In genomic region chr6:115465463-115465862, GRCm38 (mm10) we compare ENCODE assay signal across 26 mouse cellular contexts.
"Had no signal": no experiment of that assay in that cellular context is flagged by ENCODE, and none has a peak within 500 bp of the region (broad histone marks: within the 10 kb centered on the region; RNA-seq: fewer than 3 reads in every experiment).

No protein-coding gene starts in this region.

- DNase-seq: gastrocnemius, adult 2 months; gastrocnemius, postnatal 10 days; gastrocnemius, postnatal 25 days; heart, adult 2 months; heart, postnatal 14 days; heart, postnatal 4 days; kidney, adult 18-20 months; kidney, adult 8-10 months; kidney, postnatal 10 days; kidney, postnatal 25 days; kidney, postnatal 4 days had no signal

- H3K4me2 ChIP-seq: heart, embryonic 11.5 days; heart, embryonic 13.5 days; heart, embryonic 15.5 days; hindbrain, embryonic 12.5 days; hindbrain, embryonic 14.5 days; limb, embryonic 12.5 days; liver, embryonic 11.5 days had no signal

- H3K36me3 ChIP-seq: heart, embryonic 13.5 days; heart, embryonic 15.5 days; hindbrain, embryonic 10.5 days; hindbrain, embryonic 12.5 days; limb, embryonic 10.5 days; limb, embryonic 12.5 days had no signal

- H3K27me3 ChIP-seq: heart, embryonic 13.5 days; heart, embryonic 15.5 days; hindbrain, embryonic 12.5 days; limb, embryonic 12.5 days had no signal

- H3K4me1 ChIP-seq: hindbrain, embryonic 10.5 days; limb, embryonic 10.5 days; limb, embryonic 12.5 days had no signal

- H3K4me3 ChIP-seq: gastrocnemius, adult 2 months; heart, adult 2 months; heart, embryonic 13.5 days; heart, embryonic 15.5 days; hindbrain, embryonic 10.5 days; hindbrain, embryonic 12.5 days; layer of hippocampus, adult 2 months; left cerebral cortex, adult 2 months; limb, embryonic 10.5 days; limb, embryonic 12.5 days had no signal

- ATAC-seq: hindbrain, embryonic 16.5 days; inflammation-experienced regulatory T-cells, adult 6 months; intestine, postnatal 0 days had no signal

- H3K9me3 ChIP-seq: heart, embryonic 13.5 days; heart, embryonic 15.5 days; hindbrain, embryonic 10.5 days; hindbrain, embryonic 12.5 days; limb, embryonic 10.5 days; limb, embryonic 12.5 days had no signal

- H3K27ac ChIP-seq: gastrocnemius, adult 2 months; heart, adult 2 months; heart, embryonic 13.5 days; heart, embryonic 15.5 days; hindbrain, embryonic 10.5 days; hindbrain, embryonic 12.5 days; hindbrain, embryonic 14.5 days; layer of hippocampus, adult 2 months; left cerebral cortex, adult 2 months; limb, embryonic 10.5 days; limb, embryonic 12.5 days; liver, embryonic 14.5 days had no signal

- H3K9ac ChIP-seq: heart, embryonic 13.5 days; heart, embryonic 15.5 days; hindbrain, embryonic 12.5 days; hindbrain, embryonic 14.5 days; limb, embryonic 12.5 days; liver, embryonic 14.5 days had no signal
